Mouse (Mus musculus) T-helper 1 cell (primary cell): ENCODE results near the gene Eya4.

Experiments
- in situ Hi-C: fragments of 300-600 bp; cut with MboI, MseI; formaldehyde crosslinking; loops from one replicate; pipeline ENCODE4 v1.15.1; 2025; ENCODE audit warnings: high pct_unique_total_duplicates

The Eya4 gene

GRCm38 (mm10) chr10:23233425-23233824, 117.2 kb downstream of the Eya4 start:
- in situ Hi-C loops: no loop called here

GRCm38 (mm10) chr10:23230863-23231262, 119.7 kb downstream of the Eya4 start:
- in situ Hi-C loops: no loop called here

GRCm38 (mm10) chr10:23223336-23223735, 127.2 kb downstream of the Eya4 start:
- in situ Hi-C loops: no loop called here

GRCm38 (mm10) chr10:23220432-23220831, 130.2 kb downstream of the Eya4 start:
- in situ Hi-C loops: no loop called here

GRCm38 (mm10) chr10:23216815-23217214, 133.8 kb downstream of the Eya4 start:
- in situ Hi-C loops: loop anchor here (10.0 kb wide), 1 partner anchor 378 kb away; no protein-coding TSS in a partner anchor

- in situ Hi-C loops: loop anchor here (10.0 kb wide), 1 partner anchor 383 kb away; no protein-coding TSS in a partner anchor
Observed at GRCm38 (mm10) chr10:23211381-23211780, 139.2 kb downstream of the Eya4 start.

GRCm38 (mm10) chr10:23203885-23204284, 146.7 kb downstream of the Eya4 start:
- in situ Hi-C loops: no loop called here

- in situ Hi-C loops: no loop called here
Observed at GRCm38 (mm10) chr10:23203144-23203838, 147.3 kb downstream of the Eya4 start.

GRCm38 (mm10) chr10:23202591-23202990, 148.0 kb downstream of the Eya4 start:
- in situ Hi-C loops: no loop called here

- in situ Hi-C loops: no loop called here
Observed at GRCm38 (mm10) chr10:23198251-23198650, 152.3 kb downstream of the Eya4 start.

GRCm38 (mm10) chr10:23196336-23196735, 154.2 kb downstream of the Eya4 start:
- in situ Hi-C loops: no loop called here

GRCm38 (mm10) chr10:23195337-23195736, 155.2 kb downstream of the Eya4 start:
- in situ Hi-C loops: no loop called here

GRCm38 (mm10) chr10:23189836-23190235, 160.8 kb downstream of the Eya4 start:
- in situ Hi-C loops: no loop called here

GRCm38 (mm10) chr10:23185391-23185790, 165.2 kb downstream of the Eya4 start:
- in situ Hi-C loops: no loop called here

- in situ Hi-C loops: no loop called here
Observed at GRCm38 (mm10) chr10:23181572-23182493, 168.8 kb downstream of the Eya4 start.

GRCm38 (mm10) chr10:23179285-23179684, 171.3 kb downstream of the Eya4 start:
- in situ Hi-C loops: no loop called here

GRCm38 (mm10) chr10:23177347-23178046, 173.1 kb downstream of the Eya4 start:
- in situ Hi-C loops: no loop called here

GRCm38 (mm10) chr10:23176666-23177346, 173.8 kb downstream of the Eya4 start:
- in situ Hi-C loops: no loop called here

- in situ Hi-C loops: no loop called here
Observed at GRCm38 (mm10) chr10:23171541-23171940, 179.0 kb downstream of the Eya4 start.

GRCm38 (mm10) chr10:23165089-23165642, 185.4 kb downstream of the Eya4 start:
- in situ Hi-C loops: no loop called here

GRCm38 (mm10) chr10:23159844-23160243, 190.7 kb downstream of the Eya4 start:
- in situ Hi-C loops: no loop called here
